Mouse (Mus musculus) bone marrow macrophage, adult 2 months (primary cell): Measurements from ENCODE around the gene Mndal.
"Not testable (repeated sequence)": the region's sequence is repeated elsewhere in the genome, so short reads cannot be mapped to it uniquely, and the experiment has no call there.

Source experiments
- CTCF ChIP-seq: IDR thresholded peaks from 2 replicates; pipeline ENCODE4 v1.5.1; 2012; ENCODE audit warnings: low read depth, mild to moderate bottlenecking, low read length, moderate library complexity
- POLR2A ChIP-seq: IDR thresholded peaks from 2 replicates; pipeline ENCODE4 v1.6.1; 2012; ENCODE audit warnings: mild to moderate bottlenecking, low read depth, low read length, borderline replicate concordance

GRCm38 (mm10) chr1:173905885-173906284 lies 36.4 kb downstream of the Mndal start:
- TF ChIP-seq POLR2A, CTCF: not testable (repeated sequence)
